Mouse (Mus musculus) limb, embryonic 10.5 days (tissue): Measurements from ENCODE around the gene Prkce. TPM values are rescaled to one million over a fixed set of nuclear protein-coding genes. Genes with fewer than 3 reads are reported as not detected.

Experiments
- DNase-seq: peaks from one replicate; pipeline ENCODE4 v3.0.0-alpha.2; 2017; ENCODE audit warnings: low spot score
- H3K27ac ChIP-seq: fragments of 300-500 bp; sonication (generic); 2 replicates; pipeline ENCODE4 v1.5.1; 2016; ENCODE audit warnings: mild to moderate bottlenecking
- H3K27me3 ChIP-seq: fragments of 300-500 bp; sonication (generic); 2 replicates; pipeline ENCODE4 v1.6.1; 2016; ENCODE audit warnings: low read depth, mild to moderate bottlenecking; ENCODE audit not compliant: poor library complexity, severe bottlenecking
- H3K36me3 ChIP-seq: fragments of 300-500 bp; sonication (generic); 2 replicates; pipeline ENCODE4 v1.6.1; 2016; ENCODE audit warnings: mild to moderate bottlenecking, moderate library complexity
- H3K4me1 ChIP-seq: fragments of 300-500 bp; sonication (generic); 2 replicates; pipeline ENCODE4 v1.6.1; 2016
- H3K4me3 ChIP-seq: fragments of 300-500 bp; sonication (generic); 2 replicates; pipeline ENCODE4 v1.5.1; 2016; ENCODE audit warnings: mild to moderate bottlenecking, moderate library complexity
- H3K9me3 ChIP-seq: fragments of 300-500 bp; sonication (generic); replicated peaks from 2 replicates; pipeline ENCODE4 v1.6.1; 2016; ENCODE audit warnings: mild to moderate bottlenecking
- WGBS: fragments of 180-500 bp; shearing (Covaris S2); methylation state at CpG from one replicate; pipeline ENCODE4 v1.1.7; 2016; 5-methylcytosine and 5-hydroxymethylcytosine counted together
- polyA plus RNA-seq: library from polyadenylated mRNA; unstranded; fragments of >200 nt; fragmentation: Nextera tagmentation; extraction: Ambion mirVana; gene quantifications from 2 replicates; pipeline ENCODE4 v1.2.1, GENCODE M21; 2016

Prkce gene
- polyA plus RNA-seq, 1 experiment from 2014 or later: 4.9 TPM

GRCm38 (mm10) chr17:86539881-86540430 lies 372.4 kb downstream of the Prkce start:
- Histone ChIP-seq H3K27me3 (no peaks in the 10 kb centered on the region), H3K27ac (no peak overlapping the region), H3K36me3 (no peaks in the 10 kb centered on the region), H3K4me1 (0 out of 2 replicates have a peak, but pooled peaks cover 6% of the 10 kb centered on the region), H3K9me3 (no peaks in the 10 kb centered on the region), H3K4me3 (no peak overlapping the region)
- WGBS: 84% methylated on average over 18 of the region's 18 CpGs
- no peak for DNase-seq

DNA sequence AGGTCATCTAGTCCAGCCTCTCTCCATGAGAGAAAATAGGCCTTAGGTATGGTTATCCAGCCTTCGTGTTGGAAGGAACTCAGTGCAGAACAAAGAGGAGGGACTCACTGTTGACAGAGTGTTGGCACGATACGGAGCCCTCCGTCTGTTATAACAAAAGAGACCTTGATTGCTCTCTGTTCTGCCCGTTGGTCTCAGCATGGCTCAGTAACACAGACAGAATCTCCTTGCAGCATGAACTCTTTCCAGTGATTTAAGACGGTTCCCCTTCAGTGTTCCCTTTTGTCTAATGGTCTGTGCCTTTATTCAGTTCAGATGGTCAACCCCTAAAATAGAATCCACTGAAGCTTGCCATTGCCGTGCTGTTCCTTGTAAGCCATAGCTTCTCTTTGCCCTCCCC lies 378.9 kb downstream of the Prkce start:
- Histone ChIP-seq H3K36me3 (no peaks in the 10 kb centered on the region), H3K4me3 (no peak overlapping the region), H3K4me1 (no peaks in the 10 kb centered on the region), H3K27ac (no peak overlapping the region), H3K27me3 (no peaks in the 10 kb centered on the region), H3K9me3 (no peaks in the 10 kb centered on the region)
- no peak for DNase-seq
- 91% methylated on average over 7 of the region's 7 CpGs for WGBS

- Histone ChIP-seq H3K27ac (no peak overlapping the region), H3K4me3 (no peak overlapping the region), H3K4me1 (no peaks in the 10 kb centered on the region), H3K36me3 (no peaks in the 10 kb centered on the region), H3K27me3 (no peaks in the 10 kb centered on the region), H3K9me3 (no peaks in the 10 kb centered on the region)
- WGBS: 95% methylated on average over 10 of the region's 10 CpGs
- DNase-seq: no peak
Observed at GRCm38 (mm10) chr17:86549128-86549527, 381.5 kb downstream of the Prkce start.

DNA sequence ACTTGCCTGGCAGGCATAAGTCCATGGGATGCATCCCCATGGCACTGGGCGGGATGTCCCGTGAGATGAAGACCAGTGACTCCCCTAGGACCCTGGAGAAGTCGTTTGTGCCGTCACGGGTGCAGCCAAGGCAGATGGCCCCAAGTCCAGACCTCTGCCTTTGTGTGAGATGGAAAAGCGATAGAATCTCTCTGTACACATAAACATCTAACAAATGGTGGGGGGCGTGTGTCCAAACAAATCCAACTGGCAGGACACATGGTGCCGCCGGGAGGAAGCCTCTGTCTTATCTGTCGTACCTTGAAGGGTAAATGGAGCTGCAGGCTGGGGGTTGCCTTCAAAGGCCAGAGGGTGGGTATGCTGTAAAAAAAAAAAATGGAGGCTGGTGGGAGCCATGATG lies 384.0 kb downstream of the Prkce start:
- no peaks in the 10 kb centered on the region for H3K27me3 ChIP-seq
- H3K27ac ChIP-seq: no peak overlapping the region
- H3K9me3 ChIP-seq: no peaks in the 10 kb centered on the region
- H3K36me3 ChIP-seq: no peaks in the 10 kb centered on the region
- 88% methylated on average over 10 of the region's 10 CpGs for WGBS
- no peak for DNase-seq
- H3K4me1 ChIP-seq: no peaks in the 10 kb centered on the region
- H3K4me3 ChIP-seq: no peak overlapping the region

- WGBS: 89% methylated on average over 6 of the region's 6 CpGs
Observed at GRCm38 (mm10) chr17:86551995-86552394, 384.4 kb downstream of the Prkce start.

GRCm38 (mm10) chr17:86559206-86559891 lies 391.8 kb downstream of the Prkce start:
- peaks cover 16% of the 10 kb centered on the region for H3K4me1 ChIP-seq
- H3K9me3 ChIP-seq: no peaks in the 10 kb centered on the region
- no peaks in the 10 kb centered on the region for H3K27me3 ChIP-seq
- H3K4me3 ChIP-seq: no peak overlapping the region
- no peaks in the 10 kb centered on the region for H3K36me3 ChIP-seq
- 77% methylated on average over 15 of the region's 15 CpGs for WGBS
- no peak overlapping the region for H3K27ac ChIP-seq
- DNase-seq: no peak

More at GRCm38 (mm10) chr17:86551995-86552394, 384.4 kb downstream of the Prkce start:
- H3K27ac ChIP-seq: no peak overlapping the region
- H3K36me3 ChIP-seq: no peaks in the 10 kb centered on the region
- H3K4me3 ChIP-seq: no peak overlapping the region
- H3K4me1 ChIP-seq: no peaks in the 10 kb centered on the region
- no peak for DNase-seq
- H3K9me3 ChIP-seq: no peaks in the 10 kb centered on the region
- no peaks in the 10 kb centered on the region for H3K27me3 ChIP-seq

DNA sequence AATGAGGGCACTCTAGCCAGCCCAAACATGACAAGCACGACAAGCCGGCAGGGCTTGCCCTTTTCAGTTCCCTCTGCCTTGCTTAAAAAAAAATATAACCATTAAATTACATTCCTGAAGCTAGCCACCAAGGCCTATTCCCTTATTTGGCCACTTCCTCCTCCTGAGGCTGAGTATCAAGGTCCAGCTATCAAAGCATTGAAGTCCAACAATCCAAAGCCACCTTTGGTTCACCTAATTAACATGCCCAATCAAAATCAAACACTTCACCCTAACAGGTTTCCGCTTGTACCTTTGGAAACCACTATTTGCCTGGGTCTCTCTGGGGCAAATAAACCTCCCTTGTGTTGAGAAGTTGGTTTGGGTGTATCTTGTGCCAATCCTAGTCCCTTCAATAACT lies 392.9 kb downstream of the Prkce start:
- Histone ChIP-seq H3K27me3 (no peaks in the 10 kb centered on the region), H3K27ac (no peak overlapping the region), H3K36me3 (no peaks in the 10 kb centered on the region), H3K4me3 (no peak overlapping the region), H3K9me3 (no peaks in the 10 kb centered on the region), H3K4me1 (peaks cover 16% of the 10 kb centered on the region)
- no peak for DNase-seq
- WGBS: 88% methylated on average over 3 of the region's 3 CpGs

GRCm38 (mm10) chr17:86570491-86570890 lies 402.9 kb downstream of the Prkce start:
- Histone ChIP-seq H3K27ac (no peak overlapping the region), H3K4me3 (no peak overlapping the region), H3K9me3 (no peaks in the 10 kb centered on the region), H3K4me1 (no peaks in the 10 kb centered on the region), H3K27me3 (no peaks in the 10 kb centered on the region), H3K36me3 (no peaks in the 10 kb centered on the region)
- WGBS: 93% methylated on average over 5 of the region's 5 CpGs
- no peak for DNase-seq

DNA sequence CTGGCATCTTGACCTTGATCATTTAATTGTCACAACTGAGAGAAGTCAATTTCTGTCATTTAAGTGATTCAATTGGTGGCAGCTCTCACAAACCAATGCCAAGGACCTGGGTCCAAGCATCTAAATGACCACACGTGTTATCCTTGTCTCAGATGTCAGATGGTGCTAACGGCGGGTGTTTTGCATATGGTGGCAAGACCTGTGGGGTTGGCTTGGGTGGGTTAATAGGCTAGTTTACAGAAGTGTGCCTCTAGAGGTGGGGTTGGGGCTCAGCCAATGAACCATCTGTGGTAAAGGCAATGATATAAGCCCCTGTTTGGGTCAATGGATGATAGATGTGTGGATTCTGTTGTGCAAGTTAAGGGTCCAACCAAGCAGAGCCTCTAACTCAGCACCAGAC lies 403.7 kb downstream of the Prkce start:
- Histone ChIP-seq H3K4me1 (no peaks in the 10 kb centered on the region), H3K27me3 (no peaks in the 10 kb centered on the region), H3K9me3 (no peaks in the 10 kb centered on the region), H3K27ac (no peak overlapping the region), H3K36me3 (no peaks in the 10 kb centered on the region), H3K4me3 (no peak overlapping the region)
- 86% methylated on average over 3 of the region's 3 CpGs for WGBS
- no peak for DNase-seq

GRCm38 (mm10) chr17:86572136-86572535 lies 404.6 kb downstream of the Prkce start:
- Histone ChIP-seq H3K9me3 (no peaks in the 10 kb centered on the region), H3K36me3 (no peaks in the 10 kb centered on the region), H3K4me1 (no peaks in the 10 kb centered on the region), H3K27me3 (no peaks in the 10 kb centered on the region), H3K4me3 (no peak overlapping the region), H3K27ac (no peak overlapping the region)
- no peak for DNase-seq
- 79% methylated on average over 6 of the region's 6 CpGs for whole genome bisulfite sequencing

DNA sequence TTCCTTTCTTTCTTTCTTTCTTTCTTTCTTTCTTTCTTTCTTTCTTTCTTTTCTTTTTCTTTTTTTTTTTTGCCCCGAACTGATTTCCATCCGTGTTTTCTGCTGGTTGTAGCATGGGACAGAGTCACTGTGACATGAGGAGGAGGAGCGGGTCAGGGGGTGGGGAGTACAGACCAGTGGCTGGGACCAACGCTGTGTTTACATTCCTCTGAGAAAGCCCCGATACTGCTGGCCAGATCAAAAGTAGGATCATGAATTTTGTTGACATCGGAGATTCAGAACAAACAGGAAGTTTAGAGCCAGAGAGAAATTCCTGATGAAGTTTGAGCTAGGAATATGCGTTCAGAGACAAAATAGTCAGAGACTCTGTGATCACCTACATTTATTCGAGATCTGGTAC lies 405.0 kb downstream of the Prkce start:
- no peak overlapping the region for H3K27ac ChIP-seq
- DNase-seq: no peak
- no peaks in the 10 kb centered on the region for H3K36me3 ChIP-seq
- 58% methylated on average over 8 of the region's 8 CpGs for WGBS
- no peak overlapping the region for H3K4me3 ChIP-seq
- no peaks in the 10 kb centered on the region for H3K27me3 ChIP-seq
- H3K4me1 ChIP-seq: no peaks in the 10 kb centered on the region
- H3K9me3 ChIP-seq: no peaks in the 10 kb centered on the region

GRCm38 (mm10) chr17:86573596-86574248 lies 406.1 kb downstream of the Prkce start:
- H3K4me3 ChIP-seq: no peak overlapping the region
- no peaks in the 10 kb centered on the region for H3K4me1 ChIP-seq
- H3K36me3 ChIP-seq: no peaks in the 10 kb centered on the region
- no peaks in the 10 kb centered on the region for H3K9me3 ChIP-seq
- no peak overlapping the region for H3K27ac ChIP-seq
- WGBS: 68% methylated on average over 16 of the region's 16 CpGs
- no peak for DNase-seq
- no peaks in the 10 kb centered on the region for H3K27me3 ChIP-seq

DNA sequence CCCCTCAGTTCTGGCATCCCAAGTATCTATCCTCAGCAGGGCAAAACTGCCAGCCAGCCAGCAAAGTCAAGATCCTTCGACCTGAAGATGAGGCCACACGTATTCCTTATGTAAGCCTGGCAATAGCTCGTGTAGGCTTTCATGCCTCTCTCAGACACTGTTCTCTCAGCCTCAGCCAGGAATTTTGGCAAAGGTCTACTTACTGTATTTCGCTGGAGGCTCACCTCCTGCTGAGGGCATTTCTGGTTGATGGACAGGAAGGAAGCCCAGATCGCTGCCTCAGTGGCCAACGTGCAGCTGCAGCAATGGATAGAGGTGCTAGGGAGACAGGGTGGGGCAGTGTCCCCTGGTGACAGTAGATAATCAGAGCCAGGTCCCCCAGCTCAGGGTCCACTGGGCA lies 413.1 kb downstream of the Prkce start:
- no peaks in the 10 kb centered on the region for H3K27me3 ChIP-seq
- no peak overlapping the region for H3K27ac ChIP-seq
- no peaks in the 10 kb centered on the region for H3K9me3 ChIP-seq
- DNase-seq: no peak
- H3K4me3 ChIP-seq: no peak overlapping the region
- 80% methylated on average over 6 of the region's 6 CpGs for WGBS
- no peaks in the 10 kb centered on the region for H3K4me1 ChIP-seq
- H3K36me3 ChIP-seq: no peaks in the 10 kb centered on the region
